Mouse (Mus musculus): Measurements from ENCODE around the gene Tcerg1l. TPM values are rescaled to one million over a fixed set of nuclear protein-coding genes. Genes with fewer than 3 reads are reported as not detected.

The Tcerg1l gene
- polyA plus RNA-seq, 1 experiment from 2014 or later, result 0.42 TPM

DNA sequence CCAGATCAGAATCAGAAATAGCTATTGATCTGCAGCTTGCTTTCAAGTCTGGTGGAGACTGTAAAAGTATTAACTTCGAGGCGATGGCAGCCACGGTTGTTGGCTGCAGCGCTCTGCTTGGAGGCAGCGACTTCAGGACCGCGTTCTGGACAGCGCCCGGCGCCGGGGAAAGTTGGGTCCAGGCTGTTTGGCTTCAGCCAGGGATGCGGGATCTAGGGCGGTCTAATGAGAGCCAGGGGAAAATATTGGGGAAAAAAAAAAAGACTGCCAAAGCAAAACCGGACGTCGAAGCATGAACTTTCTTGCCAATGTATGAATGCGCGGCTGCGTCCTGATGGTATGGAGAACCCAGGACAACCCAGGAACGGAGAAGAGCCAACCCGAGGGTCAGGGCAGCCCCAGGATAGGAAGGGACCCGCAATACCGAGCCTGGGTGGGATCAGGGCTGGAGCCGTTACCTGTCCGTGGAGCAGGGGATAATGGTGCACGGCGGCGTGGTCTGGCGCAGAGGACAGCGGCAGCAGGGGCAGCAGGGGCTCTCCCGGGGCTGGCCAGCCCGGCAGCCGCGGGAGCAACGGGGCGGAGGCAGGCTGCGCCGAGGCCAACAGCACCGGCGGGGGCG is 556 bp downstream of the Tcerg1l start:
- no peaks in the 10 kb centered on the region for H3K9me3 ChIP-seq (replicated peaks)
- under 1% methylated on average over 41 of the region's 41 CpGs for WGBS
- H3K9ac ChIP-seq, result peak overlapping the region; percentile 24; the same call in 1 of the 2 replicates
- peak overlapping the region; percentile 59 for H3K4me3 ChIP-seq
- no peak for ATAC-seq (ENCODE audit: insufficient number of reproducible peaks, low FRiP score)
- peaks cover 13% of the 10 kb centered on the region for H3K4me1 ChIP-seq (replicated peaks)
- H3K27me3 ChIP-seq (replicated peaks), result peaks cover 66% of the 10 kb centered on the region
- peak overlapping the region; percentile 94 for H3K4me2 ChIP-seq
- H3K36me3 ChIP-seq, result no peaks in the 10 kb centered on the region
- H3K27ac ChIP-seq (ENCODE audit: poor library complexity, severe bottlenecking), result no peak overlapping the region

DNA sequence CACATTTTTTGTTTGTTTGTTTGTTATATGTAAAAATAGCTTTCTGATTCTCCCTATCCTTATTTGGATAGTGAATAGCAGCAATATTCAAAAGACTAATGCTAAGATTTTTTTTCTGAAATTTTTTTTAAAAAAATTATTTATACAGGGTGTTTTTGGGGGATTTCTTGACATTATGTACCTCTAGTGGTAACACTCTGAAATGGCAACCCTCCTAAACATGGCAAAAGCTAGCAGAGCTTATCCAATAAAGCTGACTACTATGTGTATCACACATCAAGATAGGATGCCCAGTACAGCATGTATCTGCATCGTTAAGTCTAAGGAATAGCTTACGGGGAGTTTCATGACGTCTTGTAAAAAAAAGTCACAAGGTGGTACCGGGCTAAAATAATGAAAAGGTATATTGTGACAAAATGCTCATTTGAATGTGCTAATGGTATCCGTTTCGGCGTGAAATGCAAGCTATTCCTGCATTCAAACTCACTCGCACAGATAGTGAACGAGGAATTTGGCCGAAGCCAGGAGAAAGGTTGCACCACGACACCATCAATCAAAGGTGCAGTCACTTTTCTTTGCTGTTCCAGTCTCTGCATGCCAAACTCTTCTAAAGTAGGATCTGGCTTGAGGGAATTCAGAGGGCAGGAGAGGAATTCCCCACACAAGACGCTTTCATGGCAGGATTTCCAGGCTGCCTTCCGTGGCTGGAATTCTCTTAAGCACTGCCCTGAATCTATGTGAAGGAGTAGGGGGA is 1.2 kb downstream of the Tcerg1l start:
- peaks cover 62% of the 10 kb centered on the region for H3K27me3 ChIP-seq (replicated peaks)
- no peaks in the 10 kb centered on the region for H3K36me3 ChIP-seq
- no peaks in the 10 kb centered on the region for H3K9me3 ChIP-seq (replicated peaks)
- H3K4me3 ChIP-seq, result no peak overlapping the region
- ATAC-seq (ENCODE audit: insufficient number of reproducible peaks, low FRiP score), result no peak
- H3K27ac ChIP-seq (ENCODE audit: poor library complexity, severe bottlenecking), result no peak overlapping the region
- WGBS, result 37% methylated on average over 13 of the region's 13 CpGs
- H3K9ac ChIP-seq, result no peak overlapping the region
- peaks cover 13% of the 10 kb centered on the region for H3K4me1 ChIP-seq (replicated peaks)
- H3K4me2 ChIP-seq, result no peak overlapping the region; the same call in 1 of the 2 replicates

DNA sequence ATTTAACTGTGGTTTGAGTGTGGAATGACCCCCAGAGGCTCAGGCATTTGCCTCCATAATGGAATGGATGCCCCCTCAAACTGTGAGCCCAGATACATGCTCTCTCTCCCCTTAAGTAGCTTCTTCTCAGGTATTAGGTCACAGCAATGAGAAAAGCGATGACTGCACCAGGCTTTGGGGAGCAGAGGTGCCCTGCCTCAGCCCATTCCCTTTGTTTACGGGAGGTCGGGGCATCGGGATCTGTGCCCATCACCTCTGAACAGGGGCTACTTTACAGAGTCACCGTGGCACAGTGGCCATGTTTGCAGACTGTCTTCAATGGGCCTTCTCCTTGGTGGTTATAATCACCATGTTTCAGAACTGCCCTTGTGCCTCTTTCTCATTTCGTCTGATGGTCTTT is 7.6 kb downstream of the Tcerg1l start:
- ATAC-seq (ENCODE audit: insufficient number of reproducible peaks, low FRiP score), result no peak
- 78% methylated on average over 6 of the region's 6 CpGs for WGBS

DNA sequence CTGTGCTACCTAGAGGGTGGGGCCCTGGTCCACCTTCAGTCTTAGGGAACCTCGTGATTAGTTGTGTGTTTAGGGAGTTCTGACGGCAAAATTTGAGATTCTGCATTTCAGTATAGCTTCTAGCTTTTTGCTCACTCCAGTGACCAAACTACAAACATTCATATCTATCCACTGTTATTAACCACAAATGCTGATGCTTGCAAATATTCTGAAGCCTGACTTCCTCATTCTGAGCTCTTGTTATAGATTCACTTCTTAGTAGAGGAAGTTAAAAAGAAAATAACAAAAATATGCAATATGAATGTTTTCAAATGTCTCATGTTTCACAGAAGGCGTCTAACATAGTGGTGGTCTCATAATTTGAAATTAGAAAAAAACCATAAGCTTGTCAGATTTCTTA is 8.5 kb downstream of the Tcerg1l start:
- Histone ChIP-seq H3K27ac (ENCODE audit: poor library complexity, severe bottlenecking) (no peak overlapping the region), H3K4me1 (replicated peaks) (no peaks in the 10 kb centered on the region), H3K36me3 (no peaks in the 10 kb centered on the region), H3K9ac (no peak overlapping the region), H3K27me3 (replicated peaks) (0 out of 2 replicates have a peak, but pooled peaks cover 2% of the 10 kb centered on the region), H3K4me3 (no peak overlapping the region), H3K4me2 (no peak overlapping the region), H3K9me3 (replicated peaks) (no peaks in the 10 kb centered on the region)
- WGBS, result 62% methylated on average over 3 of the region's 3 CpGs
- ATAC-seq (ENCODE audit: insufficient number of reproducible peaks, low FRiP score), result no peak

More for the DNA sequence above, 7.6 kb downstream of the Tcerg1l start:
- Histone ChIP-seq H3K9ac (no peak overlapping the region), H3K4me2 (no peak overlapping the region), H3K36me3 (no peaks in the 10 kb centered on the region), H3K4me1 (replicated peaks) (no peaks in the 10 kb centered on the region), H3K27ac (ENCODE audit: poor library complexity, severe bottlenecking) (no peak overlapping the region), H3K27me3 (replicated peaks) (0 out of 2 replicates have a peak, but pooled peaks cover 5% of the 10 kb centered on the region), H3K9me3 (replicated peaks) (no peaks in the 10 kb centered on the region), H3K4me3 (no peak overlapping the region)

DNA sequence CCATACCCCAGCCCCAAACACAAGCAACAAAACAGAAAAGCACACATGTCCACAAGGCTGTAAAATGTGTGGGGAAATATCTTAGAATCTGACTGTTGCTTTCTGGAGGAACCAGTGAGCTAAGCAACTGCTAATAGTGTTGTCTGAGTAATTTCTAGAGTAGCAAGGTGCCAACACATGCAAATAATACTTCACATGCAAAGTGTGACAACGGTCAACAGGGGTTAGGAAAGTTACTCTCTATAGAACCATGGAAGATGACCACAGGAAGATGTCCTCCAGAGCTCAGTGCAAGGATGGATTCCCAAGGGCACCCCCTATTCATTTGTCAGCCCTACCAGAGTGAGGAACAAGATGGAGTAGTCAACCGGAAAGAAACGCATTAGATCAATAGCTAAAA is 18.3 kb downstream of the Tcerg1l start:
- Histone ChIP-seq H3K27me3 (replicated peaks) (no peaks in the 10 kb centered on the region), H3K4me2 (no peak overlapping the region), H3K9ac (no peak overlapping the region), H3K4me1 (replicated peaks) (no peaks in the 10 kb centered on the region), H3K27ac (ENCODE audit: poor library complexity, severe bottlenecking) (no peak overlapping the region), H3K9me3 (replicated peaks) (no peaks in the 10 kb centered on the region), H3K4me3 (no peak overlapping the region), H3K36me3 (no peaks in the 10 kb centered on the region)
- 87% methylated on average over 3 of the region's 3 CpGs for WGBS
- no peak for ATAC-seq (ENCODE audit: insufficient number of reproducible peaks, low FRiP score)

DNA sequence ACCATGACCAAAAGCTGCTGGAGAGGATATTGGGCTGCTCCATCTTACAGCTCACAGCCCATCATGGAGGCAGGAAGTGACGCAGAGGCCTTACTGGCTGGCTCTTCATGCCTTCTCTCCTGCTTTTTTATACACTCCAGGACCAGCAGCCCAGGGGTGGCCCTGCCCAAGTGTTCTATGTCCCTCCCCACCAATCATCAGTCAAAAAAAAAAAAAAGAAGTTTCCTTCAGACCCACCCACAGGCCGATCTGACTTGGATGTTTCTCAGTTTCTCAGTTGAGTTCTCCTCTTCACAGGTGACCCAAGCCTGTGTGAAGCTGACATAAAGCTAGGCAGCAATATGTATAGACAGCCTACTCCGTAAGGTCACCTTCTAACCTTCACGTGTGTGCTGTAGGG is 19.0 kb downstream of the Tcerg1l start:
- no peak overlapping the region for H3K27ac ChIP-seq (ENCODE audit: poor library complexity, severe bottlenecking)
- peaks cover 2% of the 10 kb centered on the region for H3K27me3 ChIP-seq (replicated peaks)
- H3K4me2 ChIP-seq, result no peak overlapping the region
- no peaks in the 10 kb centered on the region for H3K9me3 ChIP-seq (replicated peaks)
- H3K4me1 ChIP-seq (replicated peaks), result no peaks in the 10 kb centered on the region
- no peak overlapping the region for H3K9ac ChIP-seq
- WGBS, result 76% methylated on average over 4 of the region's 4 CpGs
- H3K36me3 ChIP-seq, result no peaks in the 10 kb centered on the region
- no peak overlapping the region for H3K4me3 ChIP-seq
- no peak for ATAC-seq (ENCODE audit: insufficient number of reproducible peaks, low FRiP score)

DNA sequence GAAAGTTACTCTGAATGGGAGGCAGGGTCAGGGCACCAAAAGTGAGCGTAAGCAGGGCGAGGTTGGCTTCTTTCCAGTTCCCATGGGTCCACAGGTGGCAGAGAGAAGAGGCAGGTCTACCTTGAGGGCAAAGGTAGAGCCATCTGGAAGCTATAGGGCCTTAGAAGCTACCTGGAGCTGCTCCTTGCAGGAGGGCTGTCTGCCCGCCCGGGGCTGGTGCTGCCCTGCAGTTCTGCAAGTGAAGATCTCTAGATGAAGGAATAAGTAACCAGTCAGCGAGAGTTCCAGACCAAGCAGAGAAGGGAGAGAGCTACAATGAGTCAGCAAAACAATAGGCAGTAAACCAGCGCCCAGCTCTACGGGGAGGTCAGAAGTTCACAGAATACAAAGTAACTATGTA is 22.0 kb downstream of the Tcerg1l start:
- Histone ChIP-seq H3K9me3 (replicated peaks) (no peaks in the 10 kb centered on the region), H3K36me3 (no peaks in the 10 kb centered on the region), H3K27me3 (replicated peaks) (peaks cover 15% of the 10 kb centered on the region), H3K9ac (no peak overlapping the region), H3K4me1 (replicated peaks) (no peaks in the 10 kb centered on the region), H3K4me2 (no peak overlapping the region), H3K4me3 (no peak overlapping the region), H3K27ac (ENCODE audit: poor library complexity, severe bottlenecking) (no peak overlapping the region)
- ATAC-seq (ENCODE audit: insufficient number of reproducible peaks, low FRiP score), result no peak
- 60% methylated on average over 7 of the region's 7 CpGs for WGBS

DNA sequence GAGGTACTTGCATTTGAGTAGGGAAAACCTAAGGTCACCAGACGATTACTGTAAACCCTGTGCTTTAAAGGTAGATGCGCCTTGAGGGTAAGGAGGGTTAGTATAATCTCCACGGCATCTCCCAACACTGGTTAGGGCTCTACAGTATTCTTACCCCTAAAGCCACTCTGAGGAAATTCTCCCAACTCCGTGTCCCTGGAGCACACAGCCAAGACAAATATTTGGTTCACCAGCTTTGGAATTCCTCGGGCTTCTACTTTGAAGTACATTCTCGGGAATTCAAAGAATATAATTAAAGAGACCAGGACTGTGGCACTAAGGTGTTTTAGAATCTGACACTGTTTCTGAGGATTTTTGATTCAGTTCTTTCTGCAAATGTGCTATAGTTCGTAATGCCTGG is 23.2 kb downstream of the Tcerg1l start:
- H3K36me3 ChIP-seq, result no peaks in the 10 kb centered on the region
- no peak overlapping the region for H3K27ac ChIP-seq (ENCODE audit: poor library complexity, severe bottlenecking)
- H3K4me2 ChIP-seq, result no peak overlapping the region
- H3K9me3 ChIP-seq (replicated peaks), result no peaks in the 10 kb centered on the region
- H3K27me3 ChIP-seq (replicated peaks), result peaks cover 18% of the 10 kb centered on the region
- no peaks in the 10 kb centered on the region for H3K4me1 ChIP-seq (replicated peaks)
- 60% methylated on average over 7 of the region's 7 CpGs for WGBS
- no peak overlapping the region for H3K4me3 ChIP-seq
- no peak for ATAC-seq (ENCODE audit: insufficient number of reproducible peaks, low FRiP score)
- no peak overlapping the region for H3K9ac ChIP-seq

DNA sequence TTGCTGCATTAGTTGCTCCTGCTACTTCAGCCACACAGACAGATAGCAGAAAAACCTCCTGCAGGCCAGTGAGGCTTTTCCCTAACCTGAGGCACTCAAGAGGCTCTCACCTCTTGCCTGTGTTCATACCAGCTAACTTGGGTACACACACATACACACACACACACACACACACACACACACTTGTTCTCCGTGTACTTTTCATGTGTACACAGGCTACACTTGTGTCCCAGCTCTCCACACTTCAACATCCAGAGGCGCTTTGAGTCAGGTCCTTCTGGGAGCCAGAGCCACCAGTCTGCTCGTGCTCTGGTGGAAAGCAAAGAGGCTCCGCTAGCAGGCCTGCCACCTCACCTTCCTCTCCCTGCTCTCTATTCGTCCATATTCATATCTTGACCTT is 24.0 kb downstream of the Tcerg1l start:
- no peaks in the 10 kb centered on the region for H3K36me3 ChIP-seq
- H3K27me3 ChIP-seq (replicated peaks), result peaks cover 26% of the 10 kb centered on the region
- H3K27ac ChIP-seq (ENCODE audit: poor library complexity, severe bottlenecking), result no peak overlapping the region
- H3K9ac ChIP-seq, result no peak overlapping the region
- WGBS, result 63% methylated on average over 5 of the region's 5 CpGs
- no peaks in the 10 kb centered on the region for H3K9me3 ChIP-seq (replicated peaks)
- H3K4me2 ChIP-seq, result no peak overlapping the region
- no peak overlapping the region for H3K4me3 ChIP-seq
- no peaks in the 10 kb centered on the region for H3K4me1 ChIP-seq (replicated peaks)
- ATAC-seq (ENCODE audit: insufficient number of reproducible peaks, low FRiP score), result no peak

DNA sequence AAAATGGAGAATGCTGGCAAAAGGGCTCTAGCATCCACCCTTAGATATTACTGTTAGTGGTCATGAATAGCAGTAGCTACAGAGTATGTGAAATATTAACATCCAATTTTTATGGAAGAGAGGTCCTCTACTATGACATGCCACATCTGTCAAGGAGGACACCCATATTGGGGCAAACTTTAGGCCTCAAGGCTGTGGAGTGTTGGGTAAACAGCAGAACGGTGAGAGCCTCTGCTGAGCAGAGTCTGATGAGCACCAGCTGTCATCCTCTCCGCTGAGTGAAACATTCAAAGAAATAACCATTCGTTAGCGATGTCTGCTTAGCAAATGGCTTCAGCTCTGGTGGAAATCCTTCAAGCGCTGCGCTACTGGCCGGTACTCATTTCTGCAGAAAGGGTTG is 30.0 kb downstream of the Tcerg1l start:
- WGBS, result 74% methylated on average over 7 of the region's 7 CpGs
- Histone ChIP-seq H3K9me3 (replicated peaks) (no peaks in the 10 kb centered on the region), H3K4me3 (no peak overlapping the region), H3K36me3 (no peaks in the 10 kb centered on the region), H3K4me2 (no peak overlapping the region), H3K9ac (no peak overlapping the region), H3K27me3 (replicated peaks) (peaks cover 39% of the 10 kb centered on the region), H3K27ac (ENCODE audit: poor library complexity, severe bottlenecking) (no peak overlapping the region), H3K4me1 (replicated peaks) (0 out of 2 replicates have a peak, but pooled peaks cover 3% of the 10 kb centered on the region)
- no peak for ATAC-seq (ENCODE audit: insufficient number of reproducible peaks, low FRiP score)

DNA sequence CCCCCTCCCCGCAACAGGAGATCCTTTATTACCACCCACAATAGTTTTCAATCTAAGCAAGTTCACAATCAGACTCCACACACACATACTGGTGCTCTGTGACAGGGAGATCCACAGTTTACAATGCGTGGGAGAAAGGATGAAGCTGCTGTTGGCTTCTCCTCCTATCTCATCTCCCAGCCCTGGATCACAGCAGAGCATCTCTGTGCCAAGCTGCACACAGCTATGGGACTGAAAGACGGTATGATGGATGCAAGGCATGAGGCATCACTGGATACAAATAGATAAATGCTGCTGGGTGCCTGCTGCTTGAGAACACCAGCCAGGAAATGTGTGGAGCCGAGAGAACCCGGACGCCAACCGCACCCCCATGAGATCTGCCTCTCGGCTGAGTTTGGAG is 32.0 kb downstream of the Tcerg1l start:
- no peak for ATAC-seq (ENCODE audit: insufficient number of reproducible peaks, low FRiP score)
- Histone ChIP-seq H3K9ac (no peak overlapping the region), H3K4me3 (no peak overlapping the region), H3K36me3 (no peaks in the 10 kb centered on the region), H3K4me1 (replicated peaks) (0 out of 2 replicates have a peak, but pooled peaks cover 3% of the 10 kb centered on the region), H3K27me3 (replicated peaks) (peaks cover 43% of the 10 kb centered on the region), H3K9me3 (replicated peaks) (no peaks in the 10 kb centered on the region), H3K27ac (ENCODE audit: poor library complexity, severe bottlenecking) (no peak overlapping the region), H3K4me2 (no peak overlapping the region)
- WGBS, result 30% methylated on average over 8 of the region's 8 CpGs
